In the genomic region with DNA sequence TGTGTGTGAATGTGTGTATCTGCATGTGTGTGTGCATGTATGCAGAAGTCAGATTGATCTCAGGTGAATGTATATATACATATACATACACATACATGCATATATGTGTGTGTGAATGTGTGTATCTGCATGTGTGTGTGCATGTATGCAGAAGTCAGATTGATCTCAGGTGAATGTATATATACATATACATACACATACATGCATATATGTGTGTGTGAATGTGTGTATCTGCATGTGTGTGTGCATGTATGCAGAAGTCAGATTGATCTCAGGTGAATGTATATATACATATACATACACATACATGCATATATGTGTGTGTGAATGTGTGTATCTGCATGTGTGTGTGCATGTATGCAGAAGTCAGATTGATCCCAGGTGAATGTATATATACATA, we compare ENCODE assay signal across 12 mouse cellular contexts. TPM values are rescaled to one million over a fixed set of nuclear protein-coding genes. Genes with fewer than 3 reads are reported as not detected.
A peak's percentile ranks its signal among the peaks of the same experiment; 100 is the strongest.
DNase-seq lines count a peak whose midpoint lies in the region; ATAC-seq and TF ChIP-seq lines count a peak whose summit lies in the region.
"Not testable (repeated sequence)": the region's sequence is repeated elsewhere in the genome, so short reads cannot be mapped to it uniquely, and the experiment has no call there.
"Had no signal": no experiment of that assay in that cellular context is flagged by ENCODE, and none has a peak within 500 bp of the region (broad histone marks: within the 10 kb centered on the region; RNA-seq: fewer than 3 reads in every experiment).

Gene Gm11011, minus strand, starts transcription at position 101 of the 400 bp plus-strand sequence.

- not testable (repeated sequence) for H3K36me3 ChIP-seq in embryonic facial prominence, embryonic 10.5 days (replicated peaks); forebrain, embryonic 10.5 days (replicated peaks); limb, embryonic 10.5 days; stomach, embryonic 16.5 days (ENCODE audit: control insufficient read depth, insufficient read depth, low read length); stomach, postnatal 0 days (ENCODE audit: control insufficient read depth, insufficient read depth, low read length)

- not testable (repeated sequence) for H3K4me2 ChIP-seq in stomach, embryonic 16.5 days (ENCODE audit: low read depth, low read length); stomach, postnatal 0 days (replicated peaks; ENCODE audit: low read depth)

- H3K27me3 ChIP-seq in embryonic facial prominence, embryonic 10.5 days (replicated peaks; ENCODE audit: low read depth, poor library complexity, severe bottlenecking); forebrain, embryonic 10.5 days (ENCODE audit: poor library complexity, severe bottlenecking); limb, embryonic 10.5 days (ENCODE audit: low read depth, poor library complexity, severe bottlenecking); stomach, embryonic 16.5 days (ENCODE audit: control insufficient read depth, insufficient read depth, low read length); stomach, postnatal 0 days (ENCODE audit: control insufficient read depth, insufficient read depth, low read length): not testable (repeated sequence)

- not testable (repeated sequence) for H3K9me3 ChIP-seq in embryonic facial prominence, embryonic 10.5 days; forebrain, embryonic 10.5 days; limb, embryonic 10.5 days (replicated peaks); stomach, embryonic 16.5 days (replicated peaks; ENCODE audit: control insufficient read depth, low read length); stomach, postnatal 0 days (ENCODE audit: control insufficient read depth, low read length)

- TF ChIP-seq EP300 in stomach, postnatal 0 days (optimal IDR thresholded peaks at IDR 0.05): not testable (repeated sequence)

- not testable (repeated sequence) for H3K9ac ChIP-seq in stomach, embryonic 16.5 days (ENCODE audit: low read length); stomach, postnatal 0 days (ENCODE audit: low read length)

- TF ChIP-seq CTCF in stomach, postnatal 0 days (IDR thresholded peaks at IDR 0.05; ENCODE audit: low read depth): not testable (repeated sequence)

- not testable (repeated sequence) for ATAC-seq in stomach, embryonic 16.5 days (ENCODE audit: insufficient read depth, low FRiP score); stomach, postnatal 0 days (ENCODE audit: low FRiP score, low TSS enrichment)

- H3K4me1 ChIP-seq in embryonic facial prominence, embryonic 10.5 days: peaks cover 38% of the 10 kb centered on the region
- peaks cover 31% of the 10 kb centered on the region for H3K4me1 ChIP-seq in forebrain, embryonic 10.5 days
- H3K4me1 ChIP-seq in limb, embryonic 10.5 days: peaks cover 23% of the 10 kb centered on the region
- not testable (repeated sequence) for H3K4me1 ChIP-seq in stomach, embryonic 16.5 days (ENCODE audit: control insufficient read depth, insufficient read depth, low read length); stomach, postnatal 0 days (replicated peaks; ENCODE audit: control insufficient read depth, insufficient read depth)

- not testable (repeated sequence) for H3K4me3 ChIP-seq in embryonic facial prominence, embryonic 10.5 days; forebrain, embryonic 10.5 days; limb, embryonic 10.5 days; stomach, embryonic 16.5 days (replicated peaks; ENCODE audit: low read length); stomach, postnatal 0 days (ENCODE audit: low read depth, low read length)

- peak within 1 kb of the TSS; percentile 35; the same call in 1 of the 2 replicates for H3K27ac ChIP-seq in embryonic facial prominence, embryonic 10.5 days (replicated peaks)
- peak within 1 kb of the TSS; percentile 62; the same call in 1 of the 2 replicates for H3K27ac ChIP-seq in forebrain, embryonic 10.5 days
- H3K27ac ChIP-seq in limb, embryonic 10.5 days: peak within 1 kb of the TSS; percentile 61
- peak within 1 kb of the TSS; percentile 86; the same call in 1 of the 2 replicates for H3K27ac ChIP-seq in stomach, embryonic 16.5 days (ENCODE audit: low read length)
- 0 out of 2 replicates have a peak within 1 kb of the TSS, but pooled peaks have one; percentile 40 for H3K27ac ChIP-seq in stomach, postnatal 0 days (replicated peaks)

- DNase-seq in embryonic facial prominence, embryonic 10.5 days (ENCODE audit: low spot score); forebrain, embryonic 10.5 days (ENCODE audit: extremely low spot score, low spot score); limb, embryonic 10.5 days (ENCODE audit: low spot score); stomach, postnatal 0 days (ENCODE audit: low spot score): not testable (repeated sequence)

RNA-seq across cellular contexts. Expression of gene Gm11011, which starts in this region (rescaled TPM):
- polyA plus RNA-seq in embryonic facial prominence, embryonic 10.5 days (2016; fragmentation: Nextera tagmentation; extraction: Ambion mirVana): not detected in 2 replicates
- not detected in 2 replicates for polyA plus RNA-seq in forebrain, embryonic 10.5 days (2016; fragmentation: Nextera tagmentation; extraction: Ambion mirVana)
- not detected in 2 replicates for polyA plus RNA-seq in limb, embryonic 10.5 days (2016; fragmentation: Nextera tagmentation; extraction: Ambion mirVana)
- polyA plus RNA-seq in stomach, embryonic 16.5 days (2015; fragmentation: Nextera tagmentation; extraction: Ambion mirVana): not detected in 2 replicates
- not detected in 2 replicates for polyA plus RNA-seq in stomach, postnatal 0 days (2015; fragmentation: Nextera tagmentation; extraction: Ambion mirVana)
- polyA plus RNA-seq: activated CD4-positive, CD25-positive, alpha-beta regulatory T cell, adult 4 months; adrenal gland, adult 2 months; brain, embryonic 14.5 days; C2C12; CD4-positive, CD25-positive, alpha-beta regulatory T cell, adult 4 months; G1E; Patski had no signal

Comparison
In these comparisons a context has a peak if more than half of its experiments do, and no peak if none do; other contexts are left out.
1. H3K27ac ChIP-seq: peak in every context shown above with its lines; median percentile 86 in stomach, embryonic 16.5 days; 62 in forebrain, embryonic 10.5 days; 61 in limb, embryonic 10.5 days; 40 in stomach, postnatal 0 days; 35 in embryonic facial prominence, embryonic 10.5 days.